Mouse (Mus musculus): Measurements from ENCODE around the gene Kirrel.

Kirrel gene

GRCm38 (mm10) chr3:87174096-87174768, at the start of gene Kirrel:
Gene Kirrel, minus strand, starts transcription at chr3:87174747.
- peak; percentile 60 for DNase-seq (ENCODE audit: low spot score)

- DNase-seq (ENCODE audit: low spot score) = no peak
Measured at GRCm38 (mm10) chr3:87223636-87224035, 49.1 kb upstream of the Kirrel start.

- no peak for DNase-seq (ENCODE audit: low spot score)
Measured at GRCm38 (mm10) chr3:87222346-87222745, 47.8 kb upstream of the Kirrel start.

GRCm38 (mm10) chr3:87215176-87215575, 40.6 kb upstream of the Kirrel start:
- DNase-seq (ENCODE audit: low spot score) = no peak

GRCm38 (mm10) chr3:87214221-87214864, 39.8 kb upstream of the Kirrel start:
- DNase-seq (ENCODE audit: low spot score) = no peak

- no peak for DNase-seq (ENCODE audit: low spot score)
Measured at GRCm38 (mm10) chr3:87206336-87207075, 32.0 kb upstream of the Kirrel start.

GRCm38 (mm10) chr3:87196637-87197036, 22.1 kb upstream of the Kirrel start:
- DNase-seq (ENCODE audit: low spot score) = no peak

- no peak for DNase-seq (ENCODE audit: low spot score)
Measured at GRCm38 (mm10) chr3:87195041-87195440, 20.5 kb upstream of the Kirrel start.

GRCm38 (mm10) chr3:87194591-87194990, 20.0 kb upstream of the Kirrel start:
- DNase-seq (ENCODE audit: low spot score) = no peak

GRCm38 (mm10) chr3:87193756-87194155, 19.2 kb upstream of the Kirrel start:
- no peak for DNase-seq (ENCODE audit: low spot score)

GRCm38 (mm10) chr3:87193352-87193751, 18.8 kb upstream of the Kirrel start:
- DNase-seq (ENCODE audit: low spot score) = no peak

GRCm38 (mm10) chr3:87176687-87177086, 2.1 kb upstream of the Kirrel start:
- no peak for DNase-seq (ENCODE audit: low spot score)

GRCm38 (mm10) chr3:87175438-87175815, 880 bp upstream of the Kirrel start:
- DNase-seq (ENCODE audit: low spot score) = no peak

- DNase-seq (ENCODE audit: low spot score) = no peak
Measured at GRCm38 (mm10) chr3:87174769-87175437, 356 bp upstream of the Kirrel start.

GRCm38 (mm10) chr3:87173486-87174085, 961 bp downstream of the Kirrel start:
- no peak for DNase-seq (ENCODE audit: low spot score)

GRCm38 (mm10) chr3:87173103-87173444, 1.5 kb downstream of the Kirrel start:
- DNase-seq (ENCODE audit: low spot score) = no peak

- no peak for DNase-seq (ENCODE audit: low spot score)
Measured at GRCm38 (mm10) chr3:87172351-87173102, 2.0 kb downstream of the Kirrel start.

- DNase-seq (ENCODE audit: low spot score) = no peak
Measured at GRCm38 (mm10) chr3:87171201-87172100, 3.1 kb downstream of the Kirrel start.

- DNase-seq (ENCODE audit: low spot score) = no peak
Measured at GRCm38 (mm10) chr3:87169402-87170015, 5.0 kb downstream of the Kirrel start.

- no peak for DNase-seq (ENCODE audit: low spot score)
Measured at GRCm38 (mm10) chr3:87168756-87169155, 5.8 kb downstream of the Kirrel start.

Data from ovary, postnatal 10 days (tissue).